Mouse (Mus musculus) midbrain, embryonic 12.5 days (tissue): ENCODE measurements at regions not wholly inside any gene's neighbourhood (a gene's known extent, or its start where the extent isn't known, plus 50 kb on each side); places are given as distances from the start of the nearest gene placed in this dataset.

Experiments
- ATAC-seq: fragments of 200-750 bp; cut with Nextera tagmentation; 2 replicates; pipeline ENCODE4 v1.8.0; 2017; ENCODE audit warnings: low read depth, moderate TSS enrichment, moderate library complexity; ENCODE audit not compliant: low FRiP score
- H3K27ac ChIP-seq: fragments of 300-500 bp; sonication (generic); replicated peaks from 2 replicates; pipeline ENCODE4 v1.5.1; 2016; ENCODE audit warnings: mild to moderate bottlenecking
- H3K27me3 ChIP-seq: fragments of 300-500 bp; sonication (generic); 2 replicates; pipeline ENCODE4 v1.6.1; 2016; ENCODE audit warnings: mild to moderate bottlenecking
- H3K36me3 ChIP-seq: fragments of 300-500 bp; sonication (generic); 2 replicates; pipeline ENCODE4 v1.6.1; 2016
- H3K4me1 ChIP-seq: fragments of 300-500 bp; sonication (generic); 2 replicates; pipeline ENCODE4 v1.6.1; 2016
- H3K4me2 ChIP-seq: fragments of 300-500 bp; sonication (generic); replicated peaks from 2 replicates; pipeline ENCODE4 v1.6.1; 2016; ENCODE audit warnings: mild to moderate bottlenecking, moderate library complexity
- H3K4me3 ChIP-seq: fragments of 300-500 bp; sonication (generic); 2 replicates; pipeline ENCODE4 v1.5.1; 2016; ENCODE audit warnings: mild to moderate bottlenecking
- H3K9ac ChIP-seq: fragments of 300-500 bp; sonication (generic); replicated peaks from 2 replicates; pipeline ENCODE4 v1.6.1; 2016; ENCODE audit warnings: mild to moderate bottlenecking, moderate library complexity
- H3K9me3 ChIP-seq: fragments of 300-500 bp; sonication (generic); 2 replicates; pipeline ENCODE4 v1.6.1; 2016; ENCODE audit warnings: mild to moderate bottlenecking
- WGBS: fragments of 180-500 bp; shearing (Covaris S2); methylation state at CpG from one replicate; pipeline ENCODE4 v1.1.7; 2016; 5-methylcytosine and 5-hydroxymethylcytosine counted together

GRCm38 (mm10) chr3:4444611-4445394 lies 1305.8 kb upstream of the Gm8797 start:
- no peak overlapping the region for H3K4me2 ChIP-seq
- H3K36me3 ChIP-seq, result no peaks in the 10 kb centered on the region
- H3K9ac ChIP-seq, result no peak overlapping the region
- WGBS, result 75% methylated on average over 7 of the region's 7 CpGs
- no peaks in the 10 kb centered on the region for H3K27me3 ChIP-seq
- ATAC-seq, result no peak
- H3K4me1 ChIP-seq, result no peaks in the 10 kb centered on the region
- H3K4me3 ChIP-seq, result no peak overlapping the region
- H3K27ac ChIP-seq, result 0 out of 2 replicates have a peak overlapping the region, but pooled peaks have one; percentile 25
- no peaks in the 10 kb centered on the region for H3K9me3 ChIP-seq

- Histone ChIP-seq H3K4me1 (no peaks in the 10 kb centered on the region), H3K9ac (no peak overlapping the region), H3K36me3 (no peaks in the 10 kb centered on the region), H3K4me2 (no peak overlapping the region), H3K27me3 (no peaks in the 10 kb centered on the region), H3K4me3 (no peak overlapping the region), H3K27ac (no peak overlapping the region), H3K9me3 (no peaks in the 10 kb centered on the region)
- no peak for ATAC-seq
Observed at GRCm38 (mm10) chr3:4468031-4468430, 1282.6 kb upstream of the Gm8797 start.
